Mouse (Mus musculus): ENCODE data around the gene Ctdspl.

- no peak for TF ChIP-seq CTCF (IDR thresholded peaks at IDR 0.05)
- peak; percentile 31; the same call in 1 of the 2 replicates for TF ChIP-seq EP300 (IDR thresholded peaks at IDR 0.05)
Measured at GRCm38 (mm10) chr9:118877365-118878008, 48.8 kb upstream of the Ctdspl start.
